Mouse (Mus musculus): ENCODE data around the gene Dmgdh.

The Dmgdh gene

GRCm38 (mm10) chr13:93771588-93772278 lies 97.5 kb downstream of the Dmgdh start, which contains the start of gene Arsb:
TSS of gene Arsb (plus strand) at chr13:93771630.
- in situ Hi-C loops (cut with MseI, MboI): no loop called here

- in situ Hi-C loops (cut with MseI, MboI): no loop called here
Measured at GRCm38 (mm10) chr13:93772279-93772636, 98.0 kb downstream of the Dmgdh start.

DNA sequence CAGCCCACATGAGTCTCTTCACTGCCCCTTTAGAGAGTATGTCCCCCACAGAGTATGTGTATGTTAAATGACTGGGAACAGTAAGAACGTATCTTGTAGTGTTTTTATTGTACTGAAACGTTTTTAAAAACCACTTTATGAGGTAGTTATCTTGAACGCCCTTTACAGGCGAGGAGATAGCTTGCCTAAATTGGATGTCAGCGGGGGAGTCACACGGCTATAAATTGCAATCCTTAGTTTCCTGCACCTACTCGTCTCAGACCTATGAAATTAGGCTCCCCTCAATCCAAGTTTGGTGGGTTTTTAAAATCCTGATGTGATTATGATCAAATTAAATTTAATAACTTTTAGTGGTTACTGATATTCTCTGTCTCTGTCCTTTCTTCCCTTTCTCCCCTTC lies 98.6 kb downstream of the Dmgdh start:
- in situ Hi-C loops (cut with MseI, MboI): no loop called here

GRCm38 (mm10) chr13:93773704-93774315 lies 99.6 kb downstream of the Dmgdh start:
- in situ Hi-C loops (cut with MseI, MboI): no loop called here

DNA sequence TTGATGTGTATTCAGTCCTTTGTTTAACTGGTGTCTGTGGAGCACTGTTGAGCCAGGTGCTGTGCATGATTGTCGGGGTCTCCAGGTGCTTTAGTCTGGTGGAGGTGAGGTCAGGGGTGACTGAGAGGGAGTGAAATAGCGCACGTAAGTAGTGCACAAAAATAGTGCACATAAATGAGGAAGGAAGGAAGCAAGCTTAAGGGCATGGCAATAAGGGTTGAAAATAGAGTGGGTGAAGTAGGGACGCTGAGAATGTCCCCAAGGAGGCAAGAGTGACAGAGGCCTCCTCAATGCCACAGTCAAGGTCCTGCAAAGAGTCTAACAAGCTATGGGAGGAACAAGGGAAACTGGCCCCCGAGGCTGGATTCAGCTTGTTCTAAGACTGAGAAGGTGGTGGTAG lies 108.6 kb downstream of the Dmgdh start:
- in situ Hi-C loops (cut with MseI, MboI): no loop called here

- in situ Hi-C loops (cut with MseI, MboI): no loop called here
Measured at GRCm38 (mm10) chr13:93785329-93785728, 111.1 kb downstream of the Dmgdh start.

DNA sequence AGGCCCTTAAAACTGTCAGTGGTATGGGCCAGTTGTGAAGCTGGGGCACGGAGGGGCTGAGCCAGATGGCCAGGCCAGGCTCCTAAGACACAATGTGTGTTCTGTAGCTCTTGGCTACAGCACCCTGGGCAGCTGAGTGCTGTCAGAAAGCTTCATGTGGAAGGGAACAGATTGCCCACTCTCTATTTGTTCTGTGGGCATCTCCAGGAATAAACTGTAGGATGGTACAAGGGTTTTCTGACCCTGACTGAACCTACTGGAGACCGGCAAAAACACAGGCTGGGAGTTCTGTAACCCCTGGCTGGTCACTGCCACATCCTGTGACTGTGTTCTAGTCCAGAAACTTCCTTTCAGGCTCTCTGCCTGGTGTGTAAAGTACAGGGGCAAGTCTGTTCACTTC lies 111.8 kb downstream of the Dmgdh start:
- in situ Hi-C loops (cut with MseI, MboI): no loop called here

DNA sequence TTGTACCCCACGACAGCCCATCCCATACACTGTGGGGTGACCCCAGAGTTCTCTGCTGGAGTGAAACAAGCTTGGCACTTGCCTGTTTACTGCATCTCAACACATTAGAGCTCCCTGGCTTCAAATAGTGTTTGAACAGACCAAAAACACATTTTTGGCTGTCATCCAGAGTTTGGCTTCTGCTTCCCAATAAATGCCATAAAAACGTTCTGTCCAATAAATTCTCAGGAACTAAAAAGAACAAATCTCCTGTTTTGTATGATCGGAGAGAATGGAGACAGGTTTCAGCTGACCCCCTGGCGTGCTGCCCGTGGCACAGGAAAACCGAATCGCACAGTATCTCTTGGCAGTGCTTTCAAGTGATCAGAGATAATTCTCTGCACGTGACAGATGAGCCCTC lies 113.4 kb downstream of the Dmgdh start:
- in situ Hi-C loops (cut with MseI, MboI): no loop called here

GRCm38 (mm10) chr13:93792945-93793642 lies 118.9 kb downstream of the Dmgdh start:
- in situ Hi-C loops (cut with MseI, MboI): no loop called here

GRCm38 (mm10) chr13:93793643-93794182 lies 119.5 kb downstream of the Dmgdh start:
- in situ Hi-C loops (cut with MseI, MboI): no loop called here

DNA sequence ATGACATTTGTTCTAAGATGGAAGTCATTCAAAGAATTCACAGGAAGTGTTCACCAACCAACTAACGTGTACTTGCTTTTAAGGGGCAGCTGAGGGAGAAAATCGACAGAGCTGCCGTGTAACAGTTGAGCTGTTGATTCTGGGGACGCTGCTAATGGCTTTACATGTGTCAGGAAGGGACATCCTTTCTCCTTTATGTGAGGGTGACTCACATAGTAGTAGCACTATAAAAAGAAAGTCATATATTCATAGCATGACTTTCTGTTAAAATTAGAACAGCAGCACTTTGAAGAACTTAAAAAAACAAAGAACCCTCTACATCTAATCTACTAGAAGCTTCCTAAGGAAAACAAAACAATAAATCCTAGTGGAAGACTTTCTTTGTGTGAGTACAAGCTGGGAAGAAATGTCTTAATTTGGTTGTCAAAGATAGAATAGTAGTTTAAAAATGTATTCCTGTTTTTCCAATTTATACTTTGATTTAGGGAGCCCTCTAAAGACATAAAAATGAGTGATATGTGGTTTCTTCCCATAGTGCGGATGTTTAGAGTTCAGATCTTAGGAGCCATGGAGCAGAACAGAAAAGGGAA lies 122.9 kb downstream of the Dmgdh start:
- in situ Hi-C loops (cut with MseI, MboI): no loop called here
